Mouse (Mus musculus): ENCODE data around the gene Mrps21.
A peak's percentile ranks its signal among the peaks of the same experiment; 100 is the strongest.

Mrps21 gene

DNA sequence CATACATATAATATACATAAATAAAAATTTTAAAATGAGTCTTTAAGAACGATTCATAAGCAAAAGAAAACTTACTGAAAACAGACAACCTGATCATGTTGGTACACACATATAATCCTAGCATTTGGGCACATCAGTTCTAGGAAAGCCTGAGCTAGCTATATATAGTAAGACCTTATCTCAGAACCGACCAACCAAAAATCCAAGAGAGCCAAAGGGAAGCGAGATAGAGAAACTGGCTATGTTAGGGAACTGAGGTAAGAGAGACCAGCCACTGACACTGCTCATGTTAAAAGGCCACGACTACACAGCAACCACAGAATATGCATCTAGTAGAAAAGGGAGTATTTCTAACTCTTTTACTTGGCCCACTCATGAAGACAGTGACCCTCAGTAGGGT lies 20.7 kb downstream of the Mrps21 start:
- DNase-seq (ENCODE audit: low spot score) = no peak

DNA sequence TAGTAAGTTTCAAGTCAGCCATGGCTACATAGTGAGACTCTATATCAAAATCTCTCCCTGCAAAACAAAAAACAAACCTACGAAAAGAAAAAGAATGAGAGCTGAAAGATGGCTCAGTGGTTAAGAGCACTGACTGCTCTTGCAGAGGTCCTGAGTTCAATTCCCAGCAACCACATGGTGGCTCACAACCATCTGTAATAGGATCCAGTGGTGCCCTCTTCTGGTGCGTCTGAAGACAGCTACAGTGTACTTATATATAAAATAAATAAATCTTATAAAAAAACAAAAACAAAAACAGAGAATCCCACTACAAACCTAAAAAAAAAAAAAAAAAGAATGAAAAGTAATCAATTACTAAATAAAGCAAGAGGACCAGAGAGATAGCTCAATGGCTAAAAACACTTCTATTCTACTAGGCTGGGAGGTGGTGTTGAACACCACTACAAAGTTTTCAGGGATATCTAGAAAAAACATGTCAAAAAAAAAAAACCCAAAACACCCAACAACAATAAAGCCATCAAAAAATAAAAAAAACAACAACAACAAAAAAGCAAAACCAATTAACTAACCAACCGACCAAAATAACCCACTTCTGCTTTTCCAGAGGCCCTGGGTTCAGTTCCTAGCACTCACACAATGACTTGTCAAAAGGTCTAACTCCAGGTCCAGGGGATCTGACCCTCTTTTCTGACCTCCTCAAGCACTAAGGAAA lies 28.7 kb downstream of the Mrps21 start:
- DNase-seq (ENCODE audit: low spot score) = no peak

DNA sequence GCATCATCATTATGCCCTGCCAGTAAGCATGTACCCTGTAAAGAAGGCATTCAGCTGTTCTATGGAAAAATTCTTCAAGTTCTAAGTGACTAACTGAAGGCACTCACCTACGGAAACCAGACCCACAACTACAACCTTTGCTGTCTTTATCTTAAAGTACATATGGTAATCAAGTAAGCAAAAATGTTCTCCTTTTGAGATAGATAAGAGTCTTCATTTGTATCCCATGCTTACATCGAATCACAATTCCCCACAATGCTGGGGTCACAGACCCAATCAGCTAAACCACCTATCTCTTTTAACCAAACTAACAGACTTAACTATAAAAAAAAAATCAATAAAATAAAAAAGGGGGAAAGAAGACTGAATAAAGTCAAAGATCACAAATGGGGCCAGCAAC lies 32.1 kb downstream of the Mrps21 start:
- no peak for DNase-seq (ENCODE audit: low spot score)

DNA sequence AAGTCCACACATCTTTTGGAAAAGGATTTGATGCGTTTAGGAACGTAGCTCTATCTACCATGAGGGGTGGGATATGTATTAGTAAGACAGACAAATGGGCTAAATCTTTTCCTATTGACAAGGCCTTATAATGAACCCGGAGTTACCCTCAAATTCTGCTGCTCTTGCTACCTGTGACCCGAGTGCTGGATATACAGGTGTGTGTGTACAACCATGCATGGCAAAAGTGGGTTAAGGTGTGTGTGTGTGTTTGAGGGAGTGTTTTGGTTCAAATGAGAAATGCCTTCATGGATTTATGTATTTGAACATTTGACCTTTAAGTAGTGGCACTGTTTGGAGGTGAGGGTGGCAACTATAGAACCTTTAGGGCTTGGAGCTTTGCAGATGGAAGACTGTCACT lies 42.3 kb downstream of the Mrps21 start:
- DNase-seq (ENCODE audit: low spot score) = no peak

DNA sequence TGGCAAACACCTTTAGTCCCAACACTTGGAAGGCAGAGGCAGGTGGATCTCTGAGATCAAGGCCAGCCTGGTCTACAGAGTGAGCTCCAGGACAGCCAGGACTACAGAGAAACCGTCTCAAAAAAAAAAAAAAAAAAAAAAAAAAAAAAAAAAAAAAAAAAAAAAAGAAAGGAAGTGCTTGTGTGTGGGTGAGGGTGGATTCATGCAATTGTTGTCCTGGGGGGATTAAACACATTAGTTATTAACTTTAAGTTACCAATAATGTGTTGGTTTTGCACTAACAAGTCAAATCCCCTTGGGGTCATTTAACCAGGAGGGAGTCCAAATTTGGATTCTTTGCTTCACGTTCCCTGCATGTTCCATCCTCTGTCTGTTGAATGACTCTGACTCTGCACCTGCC lies 45.0 kb downstream of the Mrps21 start:
- no peak for DNase-seq (ENCODE audit: low spot score)

DNA sequence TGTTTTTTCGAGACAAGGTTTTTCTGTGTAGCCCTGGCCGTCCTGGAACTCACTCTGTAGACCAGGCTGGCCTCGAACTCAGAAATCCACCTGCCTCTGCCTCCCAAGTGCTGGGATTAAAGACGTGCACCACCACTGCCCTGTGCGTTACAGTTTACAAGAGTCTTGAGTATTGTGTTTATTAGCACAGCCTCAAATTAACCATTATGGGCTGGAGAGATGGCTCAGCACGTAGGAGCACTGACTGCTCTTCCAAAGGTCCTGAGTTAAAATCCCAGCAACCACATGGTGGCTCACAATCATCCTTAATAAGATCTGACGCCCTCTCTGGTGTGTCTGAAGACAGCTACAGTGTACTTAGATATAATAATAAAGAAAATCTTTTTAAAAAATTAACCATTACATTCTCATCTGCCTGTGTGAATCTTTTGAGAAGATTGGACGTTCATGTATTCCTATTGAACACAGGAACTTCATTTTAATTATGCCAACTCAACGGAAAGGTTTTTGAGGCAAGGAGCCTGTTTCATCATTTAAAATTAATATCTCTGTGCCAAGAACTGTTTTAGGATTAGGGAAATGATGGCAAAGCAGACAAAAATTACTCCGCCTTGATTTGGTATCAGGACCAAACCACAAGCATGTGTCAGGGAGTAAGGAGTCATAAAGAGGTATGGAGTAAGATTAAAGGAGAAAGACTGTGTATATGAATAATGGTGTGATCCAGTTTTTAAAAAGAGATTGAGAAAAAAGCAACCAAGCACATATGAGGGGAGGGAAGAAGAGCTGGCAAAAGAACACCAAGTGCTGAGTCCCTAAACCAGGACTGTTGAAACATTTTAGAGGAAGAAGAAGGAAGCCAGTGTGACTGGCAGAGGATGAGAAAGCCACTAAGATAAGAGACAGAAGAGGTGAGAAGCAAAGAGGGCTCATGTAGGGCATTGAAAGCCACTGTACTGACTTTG lies 51.0 kb downstream of the Mrps21 start:
- no peak for DNase-seq (ENCODE audit: low spot score)

DNA sequence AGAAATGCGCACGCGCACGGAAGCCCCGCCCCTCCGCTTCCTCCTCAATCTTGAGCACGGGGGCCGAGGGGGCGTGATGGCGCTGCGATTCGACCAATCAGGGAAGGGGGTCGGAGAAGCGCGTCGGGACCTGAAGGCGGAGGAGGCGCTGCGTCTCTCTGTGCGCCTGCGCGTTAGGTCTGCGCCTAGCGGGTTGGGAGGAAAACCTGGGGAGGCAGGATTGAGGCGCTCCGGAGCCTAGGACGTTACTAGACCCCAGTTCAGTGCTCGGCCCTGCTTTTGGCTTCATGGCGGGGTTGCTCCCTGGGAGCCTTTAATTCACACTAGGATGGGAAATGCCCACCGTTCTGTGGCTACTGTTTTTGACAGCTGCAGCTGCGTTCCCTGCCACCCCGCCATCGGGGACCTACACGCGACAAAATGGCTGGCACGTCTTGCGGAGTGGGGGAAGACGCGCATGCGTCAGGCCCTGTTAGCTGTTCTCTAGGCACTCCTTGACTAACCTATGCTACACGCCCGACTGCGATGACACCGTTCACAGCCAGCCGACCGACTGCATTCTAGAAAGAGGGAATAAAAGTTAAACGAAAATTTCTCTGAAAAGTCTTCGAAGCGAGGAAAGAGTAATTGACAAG lies 51.9 kb downstream of the Mrps21 start:
- peak; percentile 93 for DNase-seq (ENCODE audit: low spot score)

DNA sequence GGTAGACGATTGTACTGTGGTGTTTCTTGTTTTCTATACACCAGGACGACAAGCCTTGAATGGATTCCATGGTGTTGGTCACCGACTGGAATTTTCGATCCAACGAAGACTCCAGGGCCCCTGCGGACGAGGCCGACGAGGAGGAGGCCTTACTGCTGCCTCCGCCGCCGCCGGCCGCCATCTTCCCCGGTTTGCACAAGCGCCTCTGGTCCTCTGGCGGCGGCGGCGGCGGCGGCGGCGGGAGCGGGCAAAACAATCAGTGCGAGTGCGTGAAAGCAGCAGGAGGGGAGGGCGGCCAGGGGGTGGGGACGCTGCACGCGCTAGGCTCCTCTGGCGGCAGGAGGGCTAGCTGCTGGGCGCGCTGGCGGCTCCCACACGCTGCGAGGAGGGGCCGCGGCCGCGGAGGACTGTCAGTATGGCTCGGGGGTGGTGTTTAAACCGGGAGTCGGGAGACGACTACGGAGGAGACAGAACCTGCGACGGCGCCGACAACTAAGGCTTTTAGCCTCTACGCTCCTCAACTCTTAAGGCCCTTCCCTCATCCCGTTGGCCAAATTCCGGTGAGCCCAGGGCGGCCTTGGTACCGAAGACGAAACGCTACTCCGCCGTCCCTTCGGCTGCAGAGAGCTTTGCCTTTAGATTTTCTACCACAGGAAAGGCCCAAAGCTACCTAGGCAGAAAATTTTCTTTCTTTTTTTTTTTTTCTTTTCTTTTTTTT lies 52.6 kb downstream of the Mrps21 start, which contains the start of gene Rprd2:
Rprd2 (minus strand) TSS at position 293 of the 718 bp plus-strand sequence.
- DNase-seq (ENCODE audit: low spot score) = peak; percentile 62

DNA sequence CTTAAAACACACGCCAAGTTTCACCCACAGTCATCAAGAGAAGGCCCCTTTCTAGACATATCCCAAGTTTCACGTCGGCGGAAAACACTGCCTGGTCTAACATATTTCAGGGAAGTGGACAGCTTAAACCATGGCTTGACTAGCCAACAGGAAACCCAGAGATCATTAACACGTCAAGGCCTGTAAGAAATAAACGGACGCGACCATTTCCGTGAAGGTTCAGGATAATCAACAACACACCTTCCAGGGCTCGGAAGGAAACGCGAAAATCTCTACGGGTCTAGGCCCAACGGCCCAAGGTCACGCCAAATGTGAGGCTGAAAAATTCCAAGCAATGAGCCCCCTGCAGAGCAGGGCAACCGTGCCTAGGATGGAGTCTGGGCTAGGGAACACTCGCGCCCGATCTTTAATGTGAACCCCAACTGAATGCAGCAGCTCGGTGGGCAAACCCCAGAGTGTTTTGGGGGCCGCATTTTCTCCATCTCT lies 53.2 kb downstream of the Mrps21 start:
- peak; percentile 36 for DNase-seq (ENCODE audit: low spot score)

DNA sequence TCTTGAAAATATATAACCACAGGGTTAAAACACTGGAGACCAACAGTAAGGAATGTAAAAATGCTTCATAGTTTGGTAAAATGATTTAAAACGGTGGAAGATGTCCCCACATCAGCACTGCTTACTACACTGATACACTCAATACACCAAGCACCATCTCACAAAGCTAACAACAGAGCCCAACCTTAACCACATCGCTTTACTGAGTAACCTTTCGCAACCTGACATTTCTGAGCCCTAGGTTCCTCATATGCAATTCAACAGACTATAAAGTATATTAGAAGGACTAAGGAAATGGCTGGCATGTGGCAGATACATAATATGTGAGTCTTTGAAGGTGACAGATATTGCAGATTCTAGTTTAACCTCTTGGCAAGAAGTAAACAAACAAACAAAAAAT lies 54.6 kb downstream of the Mrps21 start:
- DNase-seq (ENCODE audit: low spot score) = no peak

All from ovary, postnatal 10 days (tissue).